In the genomic region with DNA sequence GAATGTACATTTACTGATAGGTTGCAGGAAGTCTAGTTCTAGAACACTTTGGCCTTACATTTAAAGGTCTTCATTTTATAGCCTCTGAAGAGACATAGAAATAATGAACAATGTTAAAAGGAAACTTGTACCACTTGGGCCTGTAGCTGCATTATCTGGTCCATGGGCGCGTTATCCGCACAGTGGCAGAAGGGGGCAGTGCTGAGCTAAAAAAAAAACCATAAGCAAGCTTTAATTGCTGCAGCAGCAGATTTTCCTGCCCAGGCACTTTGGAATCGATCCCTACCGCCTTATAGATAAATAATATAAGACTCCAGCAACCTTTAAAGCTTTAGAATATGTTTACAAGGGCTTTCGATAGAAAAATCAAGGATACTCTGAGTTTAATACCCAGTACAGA, we compare ENCODE assay signal across 9 mouse cellular contexts.
A peak's percentile ranks its signal among the peaks of the same experiment; 100 is the strongest.
DNase-seq lines count a peak whose midpoint lies in the region; TF ChIP-seq lines count a peak whose summit lies in the region.
"Had no signal": no experiment of that assay in that cellular context is flagged by ENCODE, and none has a peak within 500 bp of the region (broad histone marks: within the 10 kb centered on the region; RNA-seq: fewer than 3 reads in every experiment).

No protein-coding gene starts in this region.

- peaks cover 7 to 19% of the 10 kb centered on the region in 2 experiments for H3K36me3 ChIP-seq in CH12.LX (replicated peaks in 1 of 2; ENCODE audit: control insufficient read depth in 1 of 2, insufficient read depth in 1 of 2, low read length in 1 of 2)
- H3K36me3 ChIP-seq: heart, embryonic 13.5 days had no signal

- peak; percentile 79 for TF ChIP-seq RAD21 in CH12.LX (IDR thresholded peaks at IDR 0.05; ENCODE audit: low read depth, low read length)

- no peak overlapping the region for H3K9ac ChIP-seq in CH12.LX (ENCODE audit: insufficient read depth, low read depth)
- H3K9ac ChIP-seq: heart, embryonic 13.5 days; midbrain, embryonic 12.5 days had no signal

- no peak for TF ChIP-seq POLR2A in CH12.LX (IDR thresholded peaks at IDR 0.05; ENCODE audit: low read depth, low read length)

- no peaks in the 10 kb centered on the region for H3K9me3 ChIP-seq in CH12.LX (replicated peaks; ENCODE audit: low read length)
- H3K9me3 ChIP-seq: heart, embryonic 13.5 days; midbrain, embryonic 12.5 days had no signal

- dilution Hi-C loops in CH12.LX (cut with MboI; ENCODE audit: extremely low pct_ligation_motif_present, extremely low pct_unique_long_range_greater_than_20kb, low sequenced_read_pairs) = no loop called here

- no peaks in the 10 kb centered on the region for H3K79me2 ChIP-seq in CH12.LX (replicated peaks; ENCODE audit: control insufficient read depth, extremely low read depth, insufficient read depth, poor library complexity, severe bottlenecking)

- no peak for TF ChIP-seq EP300 in CH12.LX (IDR thresholded peaks at IDR 0.05; ENCODE audit: low read length)

- H3K4me3 ChIP-seq in CH12.LX (replicated peaks in 1 of 3; ENCODE audit: low read depth in 2 of 3, low read length in 2 of 3, poor library complexity in 1 of 3) = no peak overlapping the region
- H3K4me3 ChIP-seq: heart, embryonic 13.5 days; midbrain, embryonic 12.5 days had no signal

- peaks cover 0 to 7% of the 10 kb centered on the region in 2 experiments; a peak in 1 of 4 replicates for H3K4me1 ChIP-seq in CH12.LX (ENCODE audit: control insufficient read depth in 1 of 2, insufficient read depth in 2 of 2)

- peak; percentile 45 for DNase-seq in layer of hippocampus, adult 11-12 months (ENCODE audit: low spot score)
- no peak for DNase-seq in layer of hippocampus, adult 9-11 months
- DNase-seq in CH12.LX (ENCODE audit: extremely low read depth) (peak; percentile 52), R1 (ENCODE audit: low read depth, low spot score) (peak; percentile 40)
- peak; percentile 16 to 31 for DNase-seq in cerebellum, postnatal 4 days (ENCODE audit: low spot score in 2 of 2)
- peak; percentile 28 for DNase-seq in large intestine, adult 2 months (ENCODE audit: low read depth, low spot score)
- DNase-seq in retina, postnatal 1 day = peak; percentile 67

- in situ Hi-C loops in CH12.LX (cut with MboI; ENCODE audit: low pct_ligation_motif_present, low pct_unique_long_range_greater_than_20kb, low sequenced_read_pairs) = no loop called here

- H3K4me2 ChIP-seq in CH12.LX (ENCODE audit: insufficient read depth, low read depth, poor library complexity, severe bottlenecking) = no peak overlapping the region
- H3K4me2 ChIP-seq: heart, embryonic 13.5 days; midbrain, embryonic 12.5 days had no signal

- H3K27ac ChIP-seq in CH12.LX (ENCODE audit: insufficient read depth, low read depth) = no peak overlapping the region
- H3K27ac ChIP-seq: heart, embryonic 13.5 days; midbrain, embryonic 12.5 days had no signal

- TF ChIP-seq CTCF in CH12.LX (conservative IDR thresholded peaks at IDR 0.05 in 1 of 2, IDR thresholded peaks at IDR 0.05 in 1 of 2; ENCODE audit: low read depth in 2 of 2, low read length in 2 of 2) = peak; percentile 54 to 85

- H3K27me3 ChIP-seq in CH12.LX (replicated peaks) = no peaks in the 10 kb centered on the region
- H3K27me3 ChIP-seq: heart, embryonic 13.5 days; midbrain, embryonic 12.5 days had no signal

- 12% methylated on average over 6 of the region's 6 CpGs for WGBS in large intestine, adult 2 months

TF ChIP-seq in CH12.LX, 34 proteins besides CTCF, POLR2A, EP300 and RAD21:
- TF ChIP-seq ETS1 (conservative IDR thresholded peaks at IDR 0.05; ENCODE audit: low read depth, low read length) (no peak), CHD2 (IDR thresholded peaks at IDR 0.05; ENCODE audit: low read length) (no peak), RCOR1 (conservative IDR thresholded peaks at IDR 0.05; ENCODE audit: low read depth, low read length) (no peak), MAZ (IDR thresholded peaks at IDR 0.05; ENCODE audit: low read depth, low read length) (no peak), IRF4 (IDR thresholded peaks at IDR 0.05; ENCODE audit: low read depth, low read length) (no peak), ZC3H11A (IDR thresholded peaks at IDR 0.05; ENCODE audit: low read depth, low read length) (peak; percentile 57; the same call in 1 of the 2 replicates), ZKSCAN1 (IDR thresholded peaks at IDR 0.05; ENCODE audit: borderline replicate concordance, low read depth, low read length) (no peak), MYC (IDR thresholded peaks at IDR 0.05; ENCODE audit: low read depth, low read length) (no peak), MAFK (IDR thresholded peaks at IDR 0.05; ENCODE audit: insufficient replicate concordance, low read length) (peak; percentile 88), TBP (conservative IDR thresholded peaks at IDR 0.05; ENCODE audit: low read depth, low read length) (no peak), NRF1 (IDR thresholded peaks at IDR 0.05; ENCODE audit: low read depth, low read length) (no peak), SMC3 (IDR thresholded peaks at IDR 0.05; ENCODE audit: low read depth, low read length) (peak; percentile 76), MXI1 (IDR thresholded peaks at IDR 0.05; ENCODE audit: low read depth, low read length) (no peak), PAX5 (IDR thresholded peaks at IDR 0.05; ENCODE audit: low read length) (no peak), POLR2AphosphoS2 (IDR thresholded peaks at IDR 0.05; ENCODE audit: low read depth, low read length) (no peak), NELFE (IDR thresholded peaks at IDR 0.05; ENCODE audit: low read depth, low read length) (no peak), ZMIZ1 (IDR thresholded peaks at IDR 0.05; ENCODE audit: low read depth, low read length) (no peak)
